Mouse (Mus musculus) left cerebral cortex, postnatal 36 days (tissue): ENCODE data around the gene Lhfpl2. TPM values are rescaled to one million over a fixed set of nuclear protein-coding genes. Genes with fewer than 3 reads are reported as not detected.
A peak's percentile ranks its signal among the peaks of the same experiment; 100 is the strongest.

ENCODE experiments used
- DNase-seq, 2 experiments: peaks; one replicate each; pipeline ENCODE4 v3.0.0; 2021 to 2022; ENCODE audit warnings: low spot score in 2 of 2, mixed read lengths in 1 of 2
- intact Hi-C: fragments of 180-260 bp; cut with DNase I; formaldehyde crosslinking; loops from one replicate; pipeline ENCODE4 v1.15.1; 2025
- total RNA-seq, 2 experiments: library from RNA; stranded (reverse); gene quantifications; 2 replicates each; pipeline ENCODE4 v1.2.3; 2021

The Lhfpl2 gene
- total RNA-seq, 2 experiments from 2014 or later: 12.3 to 12.4 TPM

- DNase-seq: no peak
- intact Hi-C loops: no loop called here
Observed at GRCm38 (mm10) chr13:94132187-94132995, 74.8 kb downstream of the Lhfpl2 start.

GRCm38 (mm10) chr13:94134646-94135045, 77.0 kb downstream of the Lhfpl2 start:
- DNase-seq: no peak
- intact Hi-C loops: no loop called here

GRCm38 (mm10) chr13:94135180-94135579, 77.6 kb downstream of the Lhfpl2 start:
- no peak for DNase-seq
- intact Hi-C loops: no loop called here

- no peak for DNase-seq
- intact Hi-C loops: loop anchor here (5.0 kb wide), 1 partner anchor 62 kb away; no protein-coding TSS in a partner anchor
Observed at GRCm38 (mm10) chr13:94139713-94140445, 82.3 kb downstream of the Lhfpl2 start.

GRCm38 (mm10) chr13:94140446-94140845, 82.8 kb downstream of the Lhfpl2 start:
- intact Hi-C loops: loop anchor here (5.0 kb wide), 1 partner anchor 62 kb away; no protein-coding TSS in a partner anchor
- no peak for DNase-seq

GRCm38 (mm10) chr13:94143063-94143652, 85.6 kb downstream of the Lhfpl2 start:
- DNase-seq: no peak
- intact Hi-C loops: loop anchor here (5.0 kb wide), 1 partner anchor 59 kb away; no protein-coding TSS in a partner anchor

- intact Hi-C loops: loop anchor here (5.0 kb wide), 1 partner anchor 58 kb away; no protein-coding TSS in a partner anchor
- no peak for DNase-seq
Observed at GRCm38 (mm10) chr13:94144451-94144850, 86.9 kb downstream of the Lhfpl2 start.

- intact Hi-C loops: loop anchor here (5.0 kb wide), 1 partner anchor 355 kb away; no protein-coding TSS in a partner anchor
- peak; percentile 22 to 54 for DNase-seq
Observed at GRCm38 (mm10) chr13:94147257-94147656, 89.7 kb downstream of the Lhfpl2 start.

- no peak for DNase-seq
- intact Hi-C loops: loop anchor here (5.0 kb wide), 1 partner anchor 357 kb away; no protein-coding TSS in a partner anchor
Observed at GRCm38 (mm10) chr13:94149006-94149405, 91.4 kb downstream of the Lhfpl2 start.

- intact Hi-C loops: loop anchor here (5.0 kb wide), 1 partner anchor 357 kb away; no protein-coding TSS in a partner anchor
- DNase-seq: no peak
Observed at GRCm38 (mm10) chr13:94149781-94150180, 92.2 kb downstream of the Lhfpl2 start.

- no peak for DNase-seq
- intact Hi-C loops: no loop called here
Observed at GRCm38 (mm10) chr13:94151308-94151707, 93.7 kb downstream of the Lhfpl2 start.

GRCm38 (mm10) chr13:94152836-94153235, 95.2 kb downstream of the Lhfpl2 start:
- no peak for DNase-seq
- intact Hi-C loops: no loop called here

GRCm38 (mm10) chr13:94153658-94154057, 96.1 kb downstream of the Lhfpl2 start:
- DNase-seq: no peak

GRCm38 (mm10) chr13:94154512-94155296, 97.1 kb downstream of the Lhfpl2 start:
- DNase-seq: no peak
- intact Hi-C loops: no loop called here

More at GRCm38 (mm10) chr13:94153658-94154057, 96.1 kb downstream of the Lhfpl2 start:
- intact Hi-C loops: no loop called here

- DNase-seq: no peak
- intact Hi-C loops: no loop called here
Observed at GRCm38 (mm10) chr13:94155657-94156429, 98.2 kb downstream of the Lhfpl2 start.

- intact Hi-C loops: no loop called here
- no peak for DNase-seq
Observed at GRCm38 (mm10) chr13:94158864-94159477, 101.4 kb downstream of the Lhfpl2 start.

GRCm38 (mm10) chr13:94159478-94160220, 102.1 kb downstream of the Lhfpl2 start:
- intact Hi-C loops: no loop called here
- DNase-seq: no peak
